27 mouse cellular contexts compared by ENCODE assay signal in the genomic region with DNA sequence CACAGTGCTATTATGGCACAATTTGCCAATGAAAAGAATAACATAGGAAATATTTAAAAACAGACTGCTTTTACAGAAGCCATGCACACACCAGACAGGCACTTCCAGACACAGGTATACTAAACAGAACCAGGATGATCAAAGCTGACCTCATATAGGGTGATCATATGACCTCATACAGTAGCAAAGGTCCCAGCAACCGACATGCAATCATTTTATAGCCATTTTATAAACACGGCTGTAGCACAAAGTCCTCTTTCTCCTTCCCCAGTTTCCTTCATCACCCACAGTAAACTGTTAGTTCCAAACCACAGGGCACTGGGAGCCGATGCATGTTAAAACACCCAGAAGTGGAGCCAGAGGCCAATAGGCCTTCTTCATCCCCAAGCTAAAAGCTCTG. TPM values are rescaled to one million over a fixed set of nuclear protein-coding genes. Genes with fewer than 3 reads are reported as not detected.
DNase-seq lines count a peak whose midpoint lies in the region; ATAC-seq and TF ChIP-seq lines count a peak whose summit lies in the region.
"Had no signal": no experiment of that assay in that cellular context is flagged by ENCODE, and none has a peak within 500 bp of the region (broad histone marks: within the 10 kb centered on the region; RNA-seq: fewer than 3 reads in every experiment).

No protein-coding gene starts in this region.

- H3K27ac ChIP-seq in intestine, embryonic 16.5 days (ENCODE audit: low read length) = peak overlapping the region; percentile 64; the same call in 1 of the 2 replicates
- H3K27ac ChIP-seq in small intestine, adult 2 months (ENCODE audit: insufficient read depth, low read depth, low read length) = peak overlapping the region; percentile 83
- H3K27ac ChIP-seq: embryonic facial prominence, embryonic 13.5 days; embryonic facial prominence, embryonic 15.5 days; forebrain, embryonic 10.5 days; forebrain, embryonic 12.5 days had no signal

- H3K36me3 ChIP-seq in megakaryocyte, embryonic 14.5 days (replicated peaks; ENCODE audit: low read length) = peaks cover 82% of the 10 kb centered on the region
- H3K36me3 ChIP-seq in intestine, embryonic 16.5 days (ENCODE audit: control insufficient read depth, insufficient read depth, low read length) = no peaks in the 10 kb centered on the region
- H3K36me3 ChIP-seq in small intestine, adult 2 months (ENCODE audit: control insufficient read depth, insufficient read depth, low read length) = no peaks in the 10 kb centered on the region
- H3K36me3 ChIP-seq: embryonic facial prominence, embryonic 13.5 days; embryonic facial prominence, embryonic 15.5 days; forebrain, embryonic 10.5 days; forebrain, embryonic 12.5 days; G1E had no signal

- H3K9me3 ChIP-seq in megakaryocyte, embryonic 14.5 days = no peaks in the 10 kb centered on the region
- H3K9me3 ChIP-seq in intestine, embryonic 16.5 days (ENCODE audit: control insufficient read depth, low read length) = no peaks in the 10 kb centered on the region
- H3K9me3 ChIP-seq: embryonic facial prominence, embryonic 13.5 days; embryonic facial prominence, embryonic 15.5 days; forebrain, embryonic 10.5 days; forebrain, embryonic 12.5 days; G1E had no signal

- no peaks in the 10 kb centered on the region for H3K27me3 ChIP-seq in megakaryocyte, embryonic 14.5 days (replicated peaks)
- H3K27me3 ChIP-seq in intestine, embryonic 16.5 days (replicated peaks; ENCODE audit: control insufficient read depth, insufficient read depth, low read length) = no peaks in the 10 kb centered on the region
- H3K27me3 ChIP-seq in small intestine, adult 2 months (ENCODE audit: control insufficient read depth, insufficient read depth, low read length) = no peaks in the 10 kb centered on the region

- no peak for DNase-seq in adrenal gland, postnatal 4 days (ENCODE audit: low spot score in 2 of 2)
- DNase-seq in thymus, postnatal 10 days (ENCODE audit: low spot score in 2 of 2) = no peak
- DNase-seq: adrenal gland, adult 8-10 months; adrenal gland, postnatal 14 days; adrenal gland, postnatal 36 days; cerebellum, adult 11 months; cerebellum, adult 18-20 months; cerebellum, adult 8-10 months; cerebellum, adult 9-11 months; cerebellum, postnatal 14 days; cerebellum, postnatal 36 days; embryo, embryonic 11 days had no signal

- TF ChIP-seq POLR2A in small intestine, adult 2 months (IDR thresholded peaks at IDR 0.05; ENCODE audit: low read depth, low read length) = no peak; the same call in 1 of the 2 replicates

- ATAC-seq in megakaryocyte, adult 5-6 weeks (ENCODE audit: poor library complexity, severe bottlenecking) = no peak
- ATAC-seq in intestine, embryonic 16.5 days = peak; percentile 79
- no peak for ATAC-seq in CD4-positive, CD25-positive, alpha-beta regulatory T cell, adult 4 months
- ATAC-seq: activated CD4-positive, CD25-positive, alpha-beta regulatory T cell, adult 4 months; forebrain, embryonic 14.5 days; forebrain, embryonic 16.5 days; Patski had no signal

- peak overlapping the region; percentile 7 for H3K4me3 ChIP-seq in megakaryocyte, embryonic 14.5 days (replicated peaks)
- no peak overlapping the region for H3K4me3 ChIP-seq in intestine, embryonic 16.5 days (ENCODE audit: low read length)
- H3K4me3 ChIP-seq in small intestine, adult 2 months (ENCODE audit: low read depth, low read length) = peak overlapping the region; percentile 14; the same call in 1 of the 2 replicates
- H3K4me3 ChIP-seq: embryonic facial prominence, embryonic 13.5 days; embryonic facial prominence, embryonic 15.5 days; erythroblast, embryonic 14.5 days; forebrain, embryonic 10.5 days; forebrain, embryonic 12.5 days had no signal

- peaks cover 95% of the 10 kb centered on the region for H3K4me1 ChIP-seq in megakaryocyte, embryonic 14.5 days
- H3K4me1 ChIP-seq in intestine, embryonic 16.5 days (ENCODE audit: control insufficient read depth, insufficient read depth, low read length) = peaks cover 6% of the 10 kb centered on the region; the same call in 1 of the 2 replicates
- peaks cover 30% of the 10 kb centered on the region; the same call in 1 of the 2 replicates for H3K4me1 ChIP-seq in small intestine, adult 2 months (ENCODE audit: control insufficient read depth, insufficient read depth, insufficient read length, low read length)
- H3K4me1 ChIP-seq: forebrain, embryonic 12.5 days had no signal

- WGBS in intestine, embryonic 16.5 days = 55% methylated on average over 3 of the region's 3 CpGs
- 17% methylated on average over 3 of the region's 3 CpGs for WGBS in small intestine, adult 2 months

- no peak overlapping the region for H3K9ac ChIP-seq in intestine, embryonic 16.5 days (ENCODE audit: low read depth, low read length)
- H3K9ac ChIP-seq: embryonic facial prominence, embryonic 13.5 days; embryonic facial prominence, embryonic 15.5 days; forebrain, embryonic 12.5 days had no signal

- TF ChIP-seq CTCF in small intestine, adult 2 months (IDR thresholded peaks at IDR 0.05; ENCODE audit: extremely low read depth, insufficient read length, insufficient replicate concordance, low read depth, low read length) = no peak

- H3K4me2 ChIP-seq in intestine, embryonic 16.5 days (ENCODE audit: low read depth, low read length) = no peak overlapping the region
- H3K4me2 ChIP-seq: embryonic facial prominence, embryonic 13.5 days; embryonic facial prominence, embryonic 15.5 days; forebrain, embryonic 12.5 days had no signal

RNA-seq across cellular contexts. Expression of gene Pls1, which starts 5.7 kb away (rescaled TPM):
- polyA plus RNA-seq in megakaryocyte, embryonic 14.5 days (2012; ENCODE audit: insufficient read depth, low replicate concordance) = 4.0 and 14.4 TPM in 2 replicates
- total RNA-seq in megakaryocyte, adult 5-6 weeks (2015) = 0.05 TPM in 1 of 2 replicates, not detected in the other
- total RNA-seq in megakaryocyte, adult 5-6 weeks (2017) = 0.07 TPM in 1 of 2 replicates, not detected in the other
- polyA plus RNA-seq in intestine, embryonic 16.5 days (2015; fragmentation: Nextera tagmentation; extraction: Ambion mirVana) = 143 and 201 TPM in 2 replicates
- 18.8 and 82.0 TPM in 2 replicates for polyA plus RNA-seq in small intestine, adult 2 months (2012; rRNA removed)
- 1 to 10 TPM in 1 of 2 experiments, under 1 TPM in 1; 0.42 to 2.1 TPM for polyA plus RNA-seq in CD4-positive, CD25-positive, alpha-beta regulatory T cell, adult 4 months (2017; shearing (Covaris generic))
- total RNA-seq in adrenal gland, postnatal 4 days (2021) = 1 to 10 TPM; 8.2 to 9.9 TPM
- polyA plus RNA-seq: erythroblast, embryonic 14.5 days; G1E had no signal

RNA-seq across cellular contexts. Expression of gene Atr, which starts 18.0 kb away (rescaled TPM):
- polyA plus RNA-seq in megakaryocyte, embryonic 14.5 days (2012; ENCODE audit: insufficient read depth, low replicate concordance) = 0.63 TPM in 1 of 2 replicates, not detected in the other
- total RNA-seq in megakaryocyte, adult 5-6 weeks (2015) = 12.7 and 13.0 TPM in 2 replicates
- total RNA-seq in megakaryocyte, adult 5-6 weeks (2017) = 21.6 and 22.5 TPM in 2 replicates
- 7.8 TPM in 2 replicates for polyA plus RNA-seq in intestine, embryonic 16.5 days (2015; fragmentation: Nextera tagmentation; extraction: Ambion mirVana)
- polyA plus RNA-seq in small intestine, adult 2 months (2012; rRNA removed) = 0.14 and 0.35 TPM in 2 replicates
- 10 to 100 TPM; 24.4 to 25.2 TPM for polyA plus RNA-seq in CD4-positive, CD25-positive, alpha-beta regulatory T cell, adult 4 months (2017; shearing (Covaris generic))
- total RNA-seq in adrenal gland, postnatal 4 days (2021) = 10 to 100 TPM; 21.9 to 24.3 TPM
